Mouse (Mus musculus): ENCODE measurements around the gene Rbms2. TPM values are rescaled to one million over a fixed set of nuclear protein-coding genes. Genes with fewer than 3 reads are reported as not detected.

Gene Rbms2
- 25.3 and 31.0 TPM in 2 replicates for polyA plus RNA-seq (2014; fragmentation: Nextera tagmentation; extraction: Ambion mirVana)

DNA sequence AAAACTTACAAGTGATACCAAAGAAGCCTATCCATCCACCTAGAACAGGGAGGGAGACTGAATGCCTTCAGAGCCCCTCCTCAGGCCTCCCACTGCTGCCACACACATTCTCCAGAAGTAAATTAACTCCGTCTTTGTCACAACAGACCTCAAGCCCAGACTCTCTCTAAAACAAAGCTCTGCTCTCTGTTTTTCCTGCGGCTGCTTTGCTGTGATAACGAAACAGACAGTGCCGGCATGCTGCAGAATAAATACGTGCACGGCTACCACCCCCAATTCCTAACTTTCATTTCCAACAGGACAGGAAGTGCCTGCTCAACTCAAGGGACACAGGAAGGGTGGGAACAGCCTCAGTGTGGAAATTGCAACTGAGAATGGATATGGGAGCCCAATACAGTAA, at the start of gene Rbms2:
Gene Rbms2, minus strand, starts transcription at position 309 of the 400 bp plus-strand sequence.
- WGBS: 2% methylated on average over 6 of the region's 6 CpGs
- H3K4me2 ChIP-seq (ENCODE audit: low read length): peak within 1 kb of the TSS; percentile 50
- H3K9ac ChIP-seq (ENCODE audit: low read length): peak within 1 kb of the TSS; percentile 30; the same call in 1 of the 2 replicates
- peak within 1 kb of the TSS; percentile 34 for H3K4me3 ChIP-seq (ENCODE audit: low read depth, low read length)
- ATAC-seq (replicated peaks; ENCODE audit: low FRiP score, low TSS enrichment, low read depth) (no peak), DNase-seq (ENCODE audit: low spot score) (no peak)
- H3K27me3 ChIP-seq (replicated peaks; ENCODE audit: control insufficient read depth, insufficient read depth, low read length): no peaks in the 10 kb centered on the region
- H3K4me1 ChIP-seq (replicated peaks; ENCODE audit: control insufficient read depth, insufficient read depth, low read length): peaks cover 19% of the 10 kb centered on the region
- H3K27ac ChIP-seq (ENCODE audit: low read depth): peak within 1 kb of the TSS; percentile 78
- H3K9me3 ChIP-seq (ENCODE audit: control insufficient read depth, low read length): no peaks in the 10 kb centered on the region
- no peaks in the 10 kb centered on the region for H3K36me3 ChIP-seq (ENCODE audit: control insufficient read depth, insufficient read depth, low read length)

DNA sequence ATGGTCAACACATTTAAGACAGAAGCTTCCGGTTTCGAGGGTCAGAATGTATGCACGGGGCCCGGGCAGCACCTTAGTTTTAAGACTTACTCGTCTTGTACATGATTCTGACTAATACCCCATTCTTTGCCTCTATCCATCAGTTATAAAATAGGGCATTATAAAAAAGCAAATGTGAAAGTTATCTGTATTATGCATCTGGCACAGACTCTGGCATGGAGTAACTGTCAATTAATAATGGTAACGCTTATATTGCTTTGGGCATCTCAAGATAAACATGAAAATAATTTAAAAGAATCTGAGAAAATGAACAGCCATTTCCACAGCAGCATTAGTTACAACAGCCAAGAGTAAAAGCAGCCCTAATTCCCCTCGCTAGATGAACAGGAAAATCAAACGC, 47.9 kb upstream of the Rbms2 start:
- ATAC-seq (replicated peaks; ENCODE audit: low FRiP score, low TSS enrichment, low read depth) (no peak), DNase-seq (ENCODE audit: low spot score) (no peak)
- WGBS: 93% methylated on average over 8 of the region's 8 CpGs
- Histone ChIP-seq H3K4me1 (replicated peaks; ENCODE audit: control insufficient read depth, insufficient read depth, low read length) (peaks cover 8% of the 10 kb centered on the region), H3K4me3 (ENCODE audit: low read depth, low read length) (no peak overlapping the region), H3K9me3 (ENCODE audit: control insufficient read depth, low read length) (no peaks in the 10 kb centered on the region), H3K4me2 (ENCODE audit: low read length) (no peak overlapping the region), H3K27ac (ENCODE audit: low read depth) (no peak overlapping the region), H3K27me3 (replicated peaks; ENCODE audit: control insufficient read depth, insufficient read depth, low read length) (no peaks in the 10 kb centered on the region), H3K36me3 (ENCODE audit: control insufficient read depth, insufficient read depth, low read length) (no peaks in the 10 kb centered on the region), H3K9ac (ENCODE audit: low read length) (no peak overlapping the region)

DNA sequence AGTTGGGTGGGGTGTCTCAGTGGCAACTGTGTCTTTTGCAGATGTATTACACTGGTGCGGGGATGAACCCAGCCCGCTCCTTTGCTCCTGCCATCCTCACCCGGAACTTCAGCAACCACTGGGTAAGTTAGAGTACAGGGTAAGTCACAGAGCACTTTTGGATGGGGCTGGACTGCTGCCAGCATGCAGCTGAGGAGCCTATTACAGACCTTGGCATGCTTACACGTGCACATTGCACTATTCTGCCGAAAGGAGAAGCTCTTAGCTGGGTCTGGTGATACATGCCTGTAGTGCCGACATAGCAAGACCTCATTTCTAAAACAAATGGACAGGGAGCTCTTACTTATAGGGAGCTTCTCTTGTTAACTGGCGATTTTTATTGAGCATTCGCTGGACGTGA, 47.5 kb upstream of the Rbms2 start:
- Histone ChIP-seq H3K4me3 (ENCODE audit: low read depth, low read length) (no peak overlapping the region), H3K27me3 (replicated peaks; ENCODE audit: control insufficient read depth, insufficient read depth, low read length) (no peaks in the 10 kb centered on the region), H3K9ac (ENCODE audit: low read length) (no peak overlapping the region), H3K4me1 (replicated peaks; ENCODE audit: control insufficient read depth, insufficient read depth, low read length) (peaks cover 8% of the 10 kb centered on the region), H3K36me3 (ENCODE audit: control insufficient read depth, insufficient read depth, low read length) (no peaks in the 10 kb centered on the region), H3K9me3 (ENCODE audit: control insufficient read depth, low read length) (no peaks in the 10 kb centered on the region), H3K4me2 (ENCODE audit: low read length) (no peak overlapping the region), H3K27ac (ENCODE audit: low read depth) (no peak overlapping the region)
- DNase-seq (ENCODE audit: low spot score) (no peak), ATAC-seq (replicated peaks; ENCODE audit: low FRiP score, low TSS enrichment, low read depth) (no peak)
- WGBS: 79% methylated on average over 9 of the region's 9 CpGs

DNA sequence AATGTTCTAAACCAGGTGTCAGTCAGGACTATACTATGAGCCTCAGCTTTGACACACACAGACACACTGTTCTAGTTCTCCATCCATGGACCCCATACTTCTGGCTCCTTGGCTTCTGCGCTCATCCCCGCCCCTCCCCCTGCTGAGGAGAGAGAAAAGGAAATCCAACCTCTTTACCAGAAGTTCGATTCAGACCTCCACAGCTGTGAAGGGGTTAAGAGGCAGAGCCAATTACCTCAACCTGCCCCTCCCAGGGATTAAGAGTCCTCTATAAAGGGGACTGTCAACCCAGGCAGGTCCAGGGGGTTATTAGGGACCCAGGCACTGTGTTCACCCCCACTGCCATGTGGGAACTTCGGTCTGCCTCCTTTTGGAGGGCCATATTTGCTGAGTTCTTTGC, 45.4 kb upstream of the Rbms2 start, which contains the start of gene Mip:
Gene Mip, plus strand, starts transcription at position 301 of the 400 bp plus-strand sequence.
- DNase-seq (ENCODE audit: low spot score) (no peak), ATAC-seq (replicated peaks; ENCODE audit: low FRiP score, low TSS enrichment, low read depth) (no peak)
- H3K4me1 ChIP-seq (replicated peaks; ENCODE audit: control insufficient read depth, insufficient read depth, low read length): no peaks in the 10 kb centered on the region
- no peak within 1 kb of the TSS for H3K4me2 ChIP-seq (ENCODE audit: low read length)
- H3K27ac ChIP-seq (ENCODE audit: low read depth): no peak within 1 kb of the TSS
- H3K27me3 ChIP-seq (replicated peaks; ENCODE audit: control insufficient read depth, insufficient read depth, low read length): no peaks in the 10 kb centered on the region
- WGBS: 48% methylated on average over 4 of the region's 4 CpGs
- no peak within 1 kb of the TSS for H3K4me3 ChIP-seq (ENCODE audit: low read depth, low read length)
- no peaks in the 10 kb centered on the region for H3K9me3 ChIP-seq (ENCODE audit: control insufficient read depth, low read length)
- H3K9ac ChIP-seq (ENCODE audit: low read length): no peak within 1 kb of the TSS
- no peaks in the 10 kb centered on the region for H3K36me3 ChIP-seq (ENCODE audit: control insufficient read depth, insufficient read depth, low read length)

DNA sequence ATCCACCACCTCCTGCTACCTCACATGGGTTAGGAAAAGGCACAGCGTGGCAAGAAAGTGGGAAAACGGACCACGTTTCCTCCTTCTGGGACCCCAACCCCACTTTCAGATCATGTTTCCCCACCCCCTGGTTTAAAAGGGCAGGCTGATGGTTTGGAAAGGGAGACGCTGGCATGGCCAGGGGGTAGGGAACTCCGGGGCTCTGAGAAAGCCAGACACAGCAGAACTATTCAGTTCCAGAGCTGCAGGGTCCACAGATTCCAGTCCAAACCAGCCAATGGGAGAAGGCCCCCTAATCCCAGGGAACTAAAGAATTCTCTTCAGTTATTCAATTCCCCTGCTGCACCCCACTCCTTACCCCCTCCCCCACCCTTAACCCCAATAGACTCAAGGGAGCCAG, 45.0 kb upstream of the Rbms2 start:
- H3K27me3 ChIP-seq (replicated peaks; ENCODE audit: control insufficient read depth, insufficient read depth, low read length): no peaks in the 10 kb centered on the region
- H3K9ac ChIP-seq (ENCODE audit: low read length): no peak overlapping the region
- H3K36me3 ChIP-seq (ENCODE audit: control insufficient read depth, insufficient read depth, low read length): no peaks in the 10 kb centered on the region
- no peaks in the 10 kb centered on the region for H3K9me3 ChIP-seq (ENCODE audit: control insufficient read depth, low read length)
- no peak for ATAC-seq (replicated peaks; ENCODE audit: low FRiP score, low TSS enrichment, low read depth)
- no peak overlapping the region for H3K27ac ChIP-seq (ENCODE audit: low read depth)
- no peak overlapping the region for H3K4me3 ChIP-seq (ENCODE audit: low read depth, low read length)
- H3K4me1 ChIP-seq (replicated peaks; ENCODE audit: control insufficient read depth, insufficient read depth, low read length): no peaks in the 10 kb centered on the region
- no peak for DNase-seq (ENCODE audit: low spot score)
- WGBS: 50% methylated on average over 5 of the region's 5 CpGs
- H3K4me2 ChIP-seq (ENCODE audit: low read length): no peak overlapping the region

DNA sequence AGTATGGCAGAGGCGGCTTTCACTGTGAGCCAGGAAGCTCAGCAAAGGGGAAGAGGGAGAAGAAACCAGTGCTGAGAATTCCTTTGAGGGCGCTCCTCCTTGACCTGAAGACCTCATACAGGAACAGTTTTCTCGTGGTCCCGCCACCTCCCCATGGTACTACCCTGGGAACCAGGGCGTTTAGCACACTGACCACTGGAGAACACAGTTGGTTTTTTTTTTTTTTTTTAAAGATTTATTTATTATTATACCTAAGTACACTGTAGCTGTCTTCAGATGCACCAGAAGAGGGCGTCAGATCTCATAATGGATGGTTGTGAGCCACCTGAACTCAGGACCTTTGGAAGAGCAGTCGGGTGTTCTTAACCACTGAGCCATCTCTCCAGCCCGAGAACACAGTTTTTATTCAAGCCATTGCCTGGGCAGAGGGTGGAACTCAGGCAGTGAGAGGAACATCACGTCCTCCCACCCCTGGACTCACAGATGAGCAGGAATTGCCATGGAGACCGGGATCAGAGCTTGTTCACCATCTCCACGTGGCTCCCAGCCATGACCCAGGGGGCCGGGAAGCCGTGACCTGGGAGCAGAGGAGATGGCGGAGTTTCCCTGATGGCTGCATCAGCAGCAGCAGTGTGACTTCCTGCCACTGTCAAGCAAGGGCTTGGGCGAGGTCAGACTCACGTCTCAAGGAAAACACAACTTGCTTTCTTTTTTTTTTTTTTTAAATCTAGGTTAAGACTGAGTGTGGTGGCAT, 41.6 kb upstream of the Rbms2 start:
- no peak for DNase-seq (ENCODE audit: low spot score)
- H3K36me3 ChIP-seq (ENCODE audit: control insufficient read depth, insufficient read depth, low read length): no peaks in the 10 kb centered on the region
- no peaks in the 10 kb centered on the region for H3K9me3 ChIP-seq (ENCODE audit: control insufficient read depth, low read length)
- no peaks in the 10 kb centered on the region for H3K27me3 ChIP-seq (replicated peaks; ENCODE audit: control insufficient read depth, insufficient read depth, low read length)
- H3K9ac ChIP-seq (ENCODE audit: low read length): no peak overlapping the region
- H3K4me2 ChIP-seq (ENCODE audit: low read length): no peak overlapping the region
- H3K4me3 ChIP-seq (ENCODE audit: low read depth, low read length): no peak overlapping the region
- ATAC-seq (replicated peaks; ENCODE audit: low FRiP score, low TSS enrichment, low read depth): no peak
- no peak overlapping the region for H3K27ac ChIP-seq (ENCODE audit: low read depth)
- no peaks in the 10 kb centered on the region for H3K4me1 ChIP-seq (replicated peaks; ENCODE audit: control insufficient read depth, insufficient read depth, low read length)
- 61% methylated on average over 16 of the region's 16 CpGs for WGBS

DNA sequence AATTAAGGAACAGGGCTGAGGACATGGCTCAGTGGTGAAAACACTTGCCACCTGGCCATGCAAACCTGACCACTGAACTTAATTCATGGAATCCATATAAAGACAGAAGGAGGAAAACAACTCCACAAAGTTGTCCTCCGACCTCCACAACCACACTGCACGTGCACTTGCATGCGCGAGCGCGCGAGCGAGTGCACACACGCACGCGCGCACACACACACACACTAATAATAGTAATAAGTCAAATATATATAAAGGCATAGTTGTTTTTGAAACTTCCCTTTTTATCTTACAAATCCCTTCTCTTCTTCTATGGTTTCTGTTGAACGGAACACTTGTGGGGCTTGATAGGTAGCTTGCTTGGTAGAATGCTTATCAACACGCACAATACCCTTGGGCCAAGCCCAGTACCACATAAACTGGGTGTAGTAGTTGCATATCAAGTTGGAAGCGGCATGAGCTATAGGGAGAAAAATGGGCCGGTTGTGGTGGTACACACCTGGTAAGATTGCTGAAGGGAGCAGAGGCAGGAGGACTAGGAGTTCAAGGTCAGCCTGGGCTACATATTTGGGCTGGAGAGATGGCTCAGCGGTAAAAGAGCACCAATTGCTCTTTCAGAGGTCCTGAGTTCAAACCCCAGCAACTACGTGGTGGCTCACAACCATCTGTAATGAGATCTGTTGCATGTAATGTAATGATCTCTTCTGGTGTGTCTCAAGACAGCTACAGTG, 38.5 kb upstream of the Rbms2 start:
- H3K4me2 ChIP-seq (ENCODE audit: low read length): no peak overlapping the region
- 0 out of 2 replicates have a peak, but pooled peaks cover 8% of the 10 kb centered on the region for H3K27me3 ChIP-seq (replicated peaks; ENCODE audit: control insufficient read depth, insufficient read depth, low read length)
- DNase-seq (ENCODE audit: low spot score): no peak
- no peak for ATAC-seq (replicated peaks; ENCODE audit: low FRiP score, low TSS enrichment, low read depth)
- WGBS: 93% methylated on average over 18 of the region's 18 CpGs
- H3K9ac ChIP-seq (ENCODE audit: low read length): no peak overlapping the region
- H3K27ac ChIP-seq (ENCODE audit: low read depth): no peak overlapping the region
- H3K36me3 ChIP-seq (ENCODE audit: control insufficient read depth, insufficient read depth, low read length): no peaks in the 10 kb centered on the region
- no peak overlapping the region for H3K4me3 ChIP-seq (ENCODE audit: low read depth, low read length)
- H3K9me3 ChIP-seq (ENCODE audit: control insufficient read depth, low read length): no peaks in the 10 kb centered on the region
- no peaks in the 10 kb centered on the region for H3K4me1 ChIP-seq (replicated peaks; ENCODE audit: control insufficient read depth, insufficient read depth, low read length)

DNA sequence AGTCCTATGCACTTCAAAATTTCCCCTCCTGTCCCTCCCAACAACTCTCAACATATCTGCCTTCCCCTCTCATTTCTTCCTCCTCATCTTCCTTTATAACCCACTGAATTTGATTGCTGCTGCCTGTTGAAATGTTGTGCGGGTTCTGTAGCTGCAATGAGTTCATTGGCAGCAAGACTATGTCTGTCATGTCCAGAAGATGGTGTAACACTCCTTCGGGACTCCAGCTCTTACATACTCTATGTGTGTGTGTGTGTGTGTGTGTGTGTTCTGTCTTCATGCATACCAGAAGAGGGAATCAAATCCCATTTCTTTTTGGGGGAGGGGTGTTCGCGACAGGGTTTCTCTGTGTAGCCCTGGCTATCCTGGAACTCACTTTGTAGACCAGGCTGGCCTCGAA, 34.9 kb upstream of the Rbms2 start:
- DNase-seq (ENCODE audit: low spot score): no peak
- no peak overlapping the region for H3K4me3 ChIP-seq (ENCODE audit: low read depth, low read length)
- H3K4me2 ChIP-seq (ENCODE audit: low read length): no peak overlapping the region
- no peak overlapping the region for H3K9ac ChIP-seq (ENCODE audit: low read length)
- H3K9me3 ChIP-seq (ENCODE audit: control insufficient read depth, low read length): no peaks in the 10 kb centered on the region
- no peaks in the 10 kb centered on the region for H3K36me3 ChIP-seq (ENCODE audit: control insufficient read depth, insufficient read depth, low read length)
- 84% methylated on average over 5 of the region's 5 CpGs for WGBS
- H3K27ac ChIP-seq (ENCODE audit: low read depth): no peak overlapping the region
- 0 out of 2 replicates have a peak, but pooled peaks cover 11% of the 10 kb centered on the region for H3K27me3 ChIP-seq (replicated peaks; ENCODE audit: control insufficient read depth, insufficient read depth, low read length)
- no peak for ATAC-seq (replicated peaks; ENCODE audit: low FRiP score, low TSS enrichment, low read depth)
- peaks cover 6% of the 10 kb centered on the region for H3K4me1 ChIP-seq (replicated peaks; ENCODE audit: control insufficient read depth, insufficient read depth, low read length)

Measured in intestine, embryonic 14.5 days (tissue).